Mouse (Mus musculus) E14TG2a.4 (cell line): ENCODE measurements around the gene Trpm7.

Experiments
- CTCF ChIP-seq: conservative IDR thresholded peaks from 2 replicates; pipeline ENCODE4 v1.5.1; 2014; ENCODE audit warnings: low read length
- NANOG ChIP-seq: IDR thresholded peaks from 2 replicates; pipeline ENCODE4 v1.6.1; 2014; ENCODE audit warnings: borderline replicate concordance, low read length, mixed read lengths
- POU5F1 ChIP-seq: IDR thresholded peaks from 2 replicates; pipeline ENCODE4 v1.6.1; 2014; ENCODE audit warnings: low read length, borderline replicate concordance

GRCm38 (mm10) chr2:126792611-126793010 lies 83.4 kb downstream of the Trpm7 start:
- no peak for TF ChIP-seq CTCF
- no peak for TF ChIP-seq POU5F1
- TF ChIP-seq NANOG: no peak
